Mouse (Mus musculus): ENCODE measurements around the gene Prok2. TPM values are rescaled to one million over a fixed set of nuclear protein-coding genes. Genes with fewer than 3 reads are reported as not detected.

Gene Prok2
- total and polyA plus RNA-seq, 3 experiments = 0.21 TPM; not detected in 2

DNA sequence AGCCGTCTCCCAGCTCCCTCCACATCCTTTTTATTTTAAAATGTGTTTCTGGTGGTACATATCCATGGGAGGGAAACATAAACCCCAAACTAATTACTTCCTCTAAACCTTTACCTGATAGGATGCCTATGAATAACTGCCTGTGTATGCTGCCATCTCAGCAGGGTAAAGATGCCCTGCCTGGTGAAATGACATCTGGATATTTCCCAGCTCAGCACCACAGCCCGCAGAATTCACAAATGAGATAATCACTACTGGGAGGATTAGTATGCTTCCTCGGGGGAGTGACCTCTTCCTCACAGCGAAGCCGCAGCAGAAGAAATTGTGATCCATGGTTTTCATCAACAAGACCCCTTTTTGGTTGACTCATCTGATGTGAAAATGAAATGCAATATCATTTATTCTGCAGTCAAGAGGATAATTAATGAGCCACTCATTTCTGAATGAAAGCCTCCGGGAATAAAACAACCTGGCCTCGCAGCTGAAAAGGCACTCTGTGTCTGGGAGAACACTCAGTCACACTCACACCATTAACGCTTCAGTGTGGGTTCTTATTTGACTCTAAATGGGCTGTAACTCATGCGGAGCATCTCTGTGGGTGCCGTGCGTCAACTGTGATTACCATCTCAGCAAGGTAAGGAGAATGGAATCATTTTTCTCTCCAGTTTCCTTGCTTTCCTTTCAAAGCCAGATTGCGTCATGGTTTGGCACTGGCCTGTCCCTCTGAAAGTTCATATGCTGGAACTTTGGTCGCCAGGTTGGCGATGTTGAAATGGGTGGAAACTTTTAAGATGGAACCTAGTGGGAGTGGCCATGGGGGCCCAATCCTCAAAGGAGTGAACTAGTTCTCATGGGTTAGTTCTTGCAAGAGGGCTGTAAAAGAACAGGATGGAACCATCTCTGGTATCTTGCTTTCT, 36.1 kb upstream of the Prok2 start:
- dilution Hi-C loops (cut with MboI; ENCODE audit: extremely low pct_ligation_motif_present, extremely low pct_unique_long_range_greater_than_20kb, low sequenced_read_pairs) = no loop called here
- Histone ChIP-seq H3K79me2 (replicated peaks; ENCODE audit: control insufficient read depth, extremely low read depth, insufficient read depth, poor library complexity, severe bottlenecking) (no peaks in the 10 kb centered on the region), H3K27me3 (replicated peaks) (no peaks in the 10 kb centered on the region)

GRCm38 (mm10) chr6:99756105-99756504, 29.9 kb upstream of the Prok2 start:
- dilution Hi-C loops (cut with MboI; ENCODE audit: extremely low pct_ligation_motif_present, extremely low pct_unique_long_range_greater_than_20kb, low sequenced_read_pairs) (no loop called here), in situ Hi-C loops (cut with MboI; ENCODE audit: low pct_ligation_motif_present, low pct_unique_long_range_greater_than_20kb, low sequenced_read_pairs) (no loop called here)
- no peak overlapping the region for H3K4me3 ChIP-seq (replicated peaks in 1 of 3; ENCODE audit: low read depth in 2 of 3, low read length in 2 of 3, poor library complexity in 1 of 3)
- H3K4me1 ChIP-seq (ENCODE audit: control insufficient read depth in 1 of 2, insufficient read depth in 2 of 2) = no peaks in the 10 kb centered on the region
- no peak overlapping the region for H3K9ac ChIP-seq (ENCODE audit: insufficient read depth, low read depth)
- no peak for DNase-seq (ENCODE audit: extremely low read depth)
- H3K27ac ChIP-seq (ENCODE audit: insufficient read depth, low read depth) = no peak overlapping the region
- H3K27me3 ChIP-seq (replicated peaks) = peaks cover 2% of the 10 kb centered on the region
- H3K4me2 ChIP-seq (ENCODE audit: insufficient read depth, low read depth, poor library complexity, severe bottlenecking) = no peak overlapping the region
- H3K9me3 ChIP-seq (replicated peaks; ENCODE audit: low read length) = no peaks in the 10 kb centered on the region
- no peak for TF ChIP-seq MAFK (IDR thresholded peaks at IDR 0.05; ENCODE audit: insufficient replicate concordance, low read length)
- no peak for TF ChIP-seq JUN (IDR thresholded peaks at IDR 0.05; ENCODE audit: insufficient read depth, low read depth, low read length)
- TF ChIP-seq UBTF (IDR thresholded peaks at IDR 0.05; ENCODE audit: low read depth, low read length) = no peak
- no peak for TF ChIP-seq POLR2A (IDR thresholded peaks at IDR 0.05; ENCODE audit: low read depth, low read length)
- TF ChIP-seq ZC3H11A (IDR thresholded peaks at IDR 0.05; ENCODE audit: low read depth, low read length) = no peak
- no peak for TF ChIP-seq MEF2A (IDR thresholded peaks at IDR 0.05; ENCODE audit: borderline replicate concordance, low read depth, low read length)
- TF ChIP-seq ZNF384 (IDR thresholded peaks at IDR 0.05; ENCODE audit: low read depth, low read length) = no peak
- TF ChIP-seq MXI1 (IDR thresholded peaks at IDR 0.05; ENCODE audit: low read depth, low read length) = no peak
- TF ChIP-seq ETS1 (conservative IDR thresholded peaks at IDR 0.05; ENCODE audit: low read depth, low read length) = no peak
- TF ChIP-seq JUND (conservative IDR thresholded peaks at IDR 0.05; ENCODE audit: low read depth, low read length) = no peak
- no peak for TF ChIP-seq MAX (IDR thresholded peaks at IDR 0.05; ENCODE audit: low read length)
- no peak for TF ChIP-seq RAD21 (IDR thresholded peaks at IDR 0.05; ENCODE audit: low read depth, low read length)
- no peak for TF ChIP-seq POLR2AphosphoS2 (IDR thresholded peaks at IDR 0.05; ENCODE audit: low read depth, low read length)
- TF ChIP-seq NELFE (IDR thresholded peaks at IDR 0.05; ENCODE audit: low read depth, low read length) = no peak
- no peak for TF ChIP-seq SMC3 (IDR thresholded peaks at IDR 0.05; ENCODE audit: low read depth, low read length)
- TF ChIP-seq RCOR1 (conservative IDR thresholded peaks at IDR 0.05; ENCODE audit: low read depth, low read length) = no peak
- no peak for TF ChIP-seq HCFC1 (IDR thresholded peaks at IDR 0.05; ENCODE audit: low read depth, low read length)
- no peaks in the 10 kb centered on the region for H3K79me2 ChIP-seq (replicated peaks; ENCODE audit: control insufficient read depth, extremely low read depth, insufficient read depth, poor library complexity, severe bottlenecking)
- no peaks in the 10 kb centered on the region for H3K36me3 ChIP-seq (replicated peaks in 1 of 2; ENCODE audit: control insufficient read depth in 1 of 2, insufficient read depth in 1 of 2, low read length in 1 of 2)

More for the DNA sequence above, 36.1 kb upstream of the Prok2 start:
- H3K27ac ChIP-seq (ENCODE audit: insufficient read depth, low read depth) = no peak overlapping the region
- H3K4me2 ChIP-seq (ENCODE audit: insufficient read depth, low read depth, poor library complexity, severe bottlenecking) = no peak overlapping the region
- no peaks in the 10 kb centered on the region for H3K9me3 ChIP-seq (replicated peaks; ENCODE audit: low read length)
- H3K36me3 ChIP-seq (replicated peaks in 1 of 2; ENCODE audit: control insufficient read depth in 1 of 2, insufficient read depth in 1 of 2, low read length in 1 of 2) = no peaks in the 10 kb centered on the region
- H3K9ac ChIP-seq (ENCODE audit: insufficient read depth, low read depth) = no peak overlapping the region
- in situ Hi-C loops (cut with MboI; ENCODE audit: low pct_ligation_motif_present, low pct_unique_long_range_greater_than_20kb, low sequenced_read_pairs) = no loop called here
- H3K4me1 ChIP-seq (ENCODE audit: control insufficient read depth in 1 of 2, insufficient read depth in 2 of 2) = no peaks in the 10 kb centered on the region
- no peak overlapping the region for H3K4me3 ChIP-seq (replicated peaks in 1 of 3; ENCODE audit: low read depth in 2 of 3, low read length in 2 of 3, poor library complexity in 1 of 3)
- TF ChIP-seq CTCF (conservative IDR thresholded peaks at IDR 0.05 in 1 of 2, IDR thresholded peaks at IDR 0.05 in 1 of 2; ENCODE audit: low read depth in 2 of 2, low read length in 2 of 2) = no peak
- TF ChIP-seq GABPA (IDR thresholded peaks at IDR 0.05; ENCODE audit: insufficient replicate concordance, low read depth, low read length) = no peak
- TF ChIP-seq HCFC1 (IDR thresholded peaks at IDR 0.05; ENCODE audit: low read depth, low read length) = no peak
- no peak for TF ChIP-seq ZNF384 (IDR thresholded peaks at IDR 0.05; ENCODE audit: low read depth, low read length)
- no peak for TF ChIP-seq ZMIZ1 (IDR thresholded peaks at IDR 0.05; ENCODE audit: low read depth, low read length)
- TF ChIP-seq EP300 (IDR thresholded peaks at IDR 0.05; ENCODE audit: low read length) = no peak
- no peak for TF ChIP-seq MYC (IDR thresholded peaks at IDR 0.05; ENCODE audit: low read depth, low read length)
- no peak for TF ChIP-seq MAX (IDR thresholded peaks at IDR 0.05; ENCODE audit: low read length)
- TF ChIP-seq USF1 (IDR thresholded peaks at IDR 0.05; ENCODE audit: low read depth, low read length) = no peak
- no peak for TF ChIP-seq POLR2A (IDR thresholded peaks at IDR 0.05; ENCODE audit: low read depth, low read length)
- TF ChIP-seq SIN3A (IDR thresholded peaks at IDR 0.05; ENCODE audit: low read length) = no peak
- TF ChIP-seq JUN (IDR thresholded peaks at IDR 0.05; ENCODE audit: insufficient read depth, low read depth, low read length) = no peak
- TF ChIP-seq ETS1 (conservative IDR thresholded peaks at IDR 0.05; ENCODE audit: low read depth, low read length) = no peak
- TF ChIP-seq PAX5 (IDR thresholded peaks at IDR 0.05; ENCODE audit: low read length) = no peak
- no peak for TF ChIP-seq MXI1 (IDR thresholded peaks at IDR 0.05; ENCODE audit: low read depth, low read length)
- no peak for DNase-seq (ENCODE audit: extremely low read depth)
